Mouse (Mus musculus): ENCODE measurements around the gene Uimc1. TPM values are rescaled to one million over a fixed set of nuclear protein-coding genes. Genes with fewer than 3 reads are reported as not detected.

Uimc1 gene
- total RNA-seq, 2 experiments from 2014 or later, result 14.4 to 19.2 TPM

- DNase-seq (ENCODE audit: low spot score in 2 of 2), result no peak
- intact Hi-C loops (cut with DNase I), result no loop called here
These were observed 36.8 kb downstream of the Uimc1 start for GRCm38 (mm10) chr13:55063276-55063675.

GRCm38 (mm10) chr13:55058042-55058441 lies 42.1 kb downstream of the Uimc1 start:
- intact Hi-C loops (cut with DNase I), result no loop called here
- DNase-seq (ENCODE audit: low spot score in 2 of 2), result no peak

- intact Hi-C loops (cut with DNase I), result no loop called here
These were observed 52.4 kb downstream of the Uimc1 start for GRCm38 (mm10) chr13:55047706-55048105.

GRCm38 (mm10) chr13:55040016-55040415 lies 60.1 kb downstream of the Uimc1 start:
- DNase-seq (ENCODE audit: low spot score in 2 of 2), result no peak
- intact Hi-C loops (cut with DNase I), result no loop called here

More at GRCm38 (mm10) chr13:55047706-55048105, 52.4 kb downstream of the Uimc1 start:
- no peak for DNase-seq (ENCODE audit: low spot score in 2 of 2)

- intact Hi-C loops (cut with DNase I), result no loop called here
- no peak for DNase-seq (ENCODE audit: low spot score in 2 of 2)
These were observed 75.9 kb downstream of the Uimc1 start for GRCm38 (mm10) chr13:55024215-55024614.

GRCm38 (mm10) chr13:55022715-55023114 lies 77.4 kb downstream of the Uimc1 start:
- no peak for DNase-seq (ENCODE audit: low spot score in 2 of 2)
- intact Hi-C loops (cut with DNase I), result no loop called here

- intact Hi-C loops (cut with DNase I), result no loop called here
- DNase-seq (ENCODE audit: low spot score in 2 of 2), result no peak
These were observed 77.8 kb downstream of the Uimc1 start for GRCm38 (mm10) chr13:55022256-55022655.

- DNase-seq (ENCODE audit: low spot score in 2 of 2), result peak in 1 of 2 experiments; percentile 24
- intact Hi-C loops (cut with DNase I), result no loop called here
These were observed 78.8 kb downstream of the Uimc1 start, which contains the start of gene Hk3 for GRCm38 (mm10) chr13:55021194-55021779. Hk3 (minus strand) TSS chr13:55021385.

GRCm38 (mm10) chr13:55020051-55020450 lies 80.0 kb downstream of the Uimc1 start:
- intact Hi-C loops (cut with DNase I), result no loop called here

GRCm38 (mm10) chr13:55019181-55019580 lies 80.9 kb downstream of the Uimc1 start:
- DNase-seq (ENCODE audit: low spot score in 2 of 2), result no peak
- intact Hi-C loops (cut with DNase I), result no loop called here

More at GRCm38 (mm10) chr13:55020051-55020450, 80.0 kb downstream of the Uimc1 start:
- no peak for DNase-seq (ENCODE audit: low spot score in 2 of 2)

- DNase-seq (ENCODE audit: low spot score in 2 of 2), result no peak
- intact Hi-C loops (cut with DNase I), result no loop called here
These were observed 81.4 kb downstream of the Uimc1 start for GRCm38 (mm10) chr13:55018700-55019099.

- intact Hi-C loops (cut with DNase I), result no loop called here
- DNase-seq (ENCODE audit: low spot score in 2 of 2), result no peak
These were observed 82.1 kb downstream of the Uimc1 start for GRCm38 (mm10) chr13:55017898-55018599.

GRCm38 (mm10) chr13:55017154-55017897 lies 82.8 kb downstream of the Uimc1 start:
- intact Hi-C loops (cut with DNase I), result no loop called here
- no peak for DNase-seq (ENCODE audit: low spot score in 2 of 2)

- no peak for DNase-seq (ENCODE audit: low spot score in 2 of 2)
- intact Hi-C loops (cut with DNase I), result no loop called here
These were observed 85.6 kb downstream of the Uimc1 start for GRCm38 (mm10) chr13:55014451-55014850.

- intact Hi-C loops (cut with DNase I), result no loop called here
- DNase-seq (ENCODE audit: low spot score in 2 of 2), result no peak
These were observed 86.3 kb downstream of the Uimc1 start for GRCm38 (mm10) chr13:55013702-55014344.

- no peak for DNase-seq (ENCODE audit: low spot score in 2 of 2)
- intact Hi-C loops (cut with DNase I), result no loop called here
These were observed 88.1 kb downstream of the Uimc1 start for GRCm38 (mm10) chr13:55011981-55012478.

GRCm38 (mm10) chr13:55011103-55011502 lies 89.0 kb downstream of the Uimc1 start:
- intact Hi-C loops (cut with DNase I), result no loop called here
- DNase-seq (ENCODE audit: low spot score in 2 of 2), result no peak

GRCm38 (mm10) chr13:55008589-55008988 lies 91.5 kb downstream of the Uimc1 start:
- intact Hi-C loops (cut with DNase I), result no loop called here
- DNase-seq (ENCODE audit: low spot score in 2 of 2), result no peak

GRCm38 (mm10) chr13:55006415-55006742 lies 93.7 kb downstream of the Uimc1 start:
- intact Hi-C loops (cut with DNase I), result no loop called here
- no peak for DNase-seq (ENCODE audit: low spot score in 2 of 2)
